Mouse (Mus musculus): ENCODE results near the gene Tenm4. TPM values are rescaled to one million over a fixed set of nuclear protein-coding genes. Genes with fewer than 3 reads are reported as not detected.
"Not testable (repeated sequence)": the region's sequence is repeated elsewhere in the genome, so short reads cannot be mapped to it uniquely, and the experiment has no call there.

Tenm4 gene
- total RNA-seq, 2 experiments from 2014 or later: 1.0 to 1.9 TPM

- no peak for DNase-seq (ENCODE audit: low spot score)
Observed at GRCm38 (mm10) chr7:96570965-96571364, 399.9 kb downstream of the Tenm4 start.

DNA sequence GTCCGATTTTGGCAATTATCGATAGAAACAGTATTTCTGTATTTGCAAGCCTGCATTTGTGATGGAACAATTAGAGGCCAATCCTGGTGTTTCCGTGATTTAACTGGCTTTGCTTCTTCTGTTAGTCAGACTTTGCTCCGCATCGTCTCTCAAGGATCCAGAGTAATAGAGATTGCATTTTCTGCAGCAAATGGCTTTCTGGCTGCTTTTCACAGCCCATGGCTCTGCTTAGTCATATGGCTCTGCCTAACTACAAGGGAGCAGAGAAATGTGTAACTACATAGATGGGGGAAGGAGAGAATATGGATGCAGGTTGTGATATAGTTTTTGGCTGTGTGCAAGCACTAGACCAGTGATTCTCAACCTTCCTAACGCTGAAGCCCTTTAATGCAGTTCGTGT lies 401.9 kb downstream of the Tenm4 start:
- DNase-seq (ENCODE audit: low spot score): no peak

DNA sequence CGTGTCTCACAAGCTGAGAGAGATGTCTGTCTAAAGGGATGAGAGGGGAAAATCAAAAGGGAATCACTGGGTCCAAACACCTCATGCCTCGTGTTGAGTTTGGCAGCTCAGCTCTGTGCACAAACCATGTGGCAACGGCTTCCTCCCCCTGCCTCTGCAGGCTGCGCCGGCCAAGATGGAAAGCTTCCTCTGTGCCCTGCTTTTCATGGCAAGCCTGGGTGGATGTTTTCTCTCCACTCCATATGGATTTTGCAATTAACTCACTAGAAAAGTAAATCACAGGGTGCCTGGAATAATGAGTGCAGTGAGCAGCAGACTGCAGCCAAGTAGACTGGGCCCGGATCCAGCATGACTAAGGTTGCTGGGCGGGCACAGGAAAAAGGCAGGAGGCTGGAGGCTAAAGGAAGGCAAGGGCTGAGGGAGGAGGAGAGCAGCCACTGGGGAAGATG lies 404.2 kb downstream of the Tenm4 start:
- DNase-seq (ENCODE audit: low spot score): peak; percentile 61

GRCm38 (mm10) chr7:96582752-96583151 lies 411.7 kb downstream of the Tenm4 start:
- DNase-seq (ENCODE audit: low spot score): no peak

- no peak for DNase-seq (ENCODE audit: low spot score)
Observed at GRCm38 (mm10) chr7:96587403-96587802, 416.4 kb downstream of the Tenm4 start.

GRCm38 (mm10) chr7:96588567-96588966 lies 417.5 kb downstream of the Tenm4 start:
- DNase-seq (ENCODE audit: low spot score): no peak

DNA sequence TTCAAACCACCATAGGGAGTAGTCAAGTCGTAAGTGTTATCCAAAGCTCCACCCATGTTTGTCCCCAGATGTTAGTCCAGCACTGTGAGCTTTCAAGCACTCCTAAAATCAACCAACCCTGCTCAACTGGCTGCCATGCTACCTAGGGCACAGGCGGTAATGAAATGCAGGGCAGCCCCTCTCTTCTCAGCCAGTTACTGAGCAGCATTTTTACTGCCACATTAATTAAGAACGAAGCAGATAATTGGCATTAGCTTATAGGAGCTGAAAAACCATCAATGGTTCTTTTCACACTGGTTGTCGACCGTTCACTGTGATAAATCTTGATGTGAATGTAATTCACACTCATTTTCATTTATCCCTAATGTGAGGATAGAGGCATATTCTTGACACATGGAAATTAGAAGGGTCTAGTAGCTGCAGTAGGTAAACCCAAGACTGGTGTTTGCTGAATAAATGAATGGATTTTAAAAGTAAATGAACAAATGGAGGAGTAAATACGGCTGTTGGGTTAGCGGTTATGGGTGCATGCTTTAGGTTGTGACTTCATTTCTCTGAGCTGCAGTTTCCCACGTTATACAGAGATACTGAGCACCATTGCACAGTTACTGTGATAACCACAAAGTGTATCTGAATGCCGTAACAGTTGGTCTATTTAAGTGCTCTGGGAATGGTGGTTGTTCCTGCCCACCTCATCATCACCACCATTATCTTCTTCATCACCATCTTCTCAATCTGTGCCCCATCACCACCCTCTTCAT lies 424.7 kb downstream of the Tenm4 start:
- no peak for DNase-seq (ENCODE audit: low spot score)

GRCm38 (mm10) chr7:96596402-96597195 lies 425.6 kb downstream of the Tenm4 start:
- no peak for DNase-seq (ENCODE audit: low spot score)

GRCm38 (mm10) chr7:96597871-96598270 lies 426.8 kb downstream of the Tenm4 start:
- no peak for DNase-seq (ENCODE audit: low spot score)

DNA sequence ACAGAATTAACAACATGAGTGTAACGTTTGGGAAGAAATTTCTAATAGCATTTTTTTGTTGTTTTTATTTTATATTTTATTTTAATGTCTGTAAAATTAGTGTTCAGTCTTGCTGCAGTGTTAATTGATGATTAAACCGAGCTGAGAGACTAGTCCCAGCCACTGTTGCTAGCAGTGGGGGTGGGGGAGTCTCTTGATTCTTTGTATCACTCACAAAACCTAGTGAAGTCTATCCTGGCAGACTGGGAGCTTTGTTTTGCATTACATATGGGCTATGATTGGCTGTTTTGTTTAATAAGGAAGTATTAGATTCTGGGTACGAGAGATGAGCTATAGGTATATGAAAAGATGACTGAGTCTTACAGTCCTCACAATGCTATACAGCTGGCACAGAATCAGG lies 428.0 kb downstream of the Tenm4 start:
- no peak for DNase-seq (ENCODE audit: low spot score)

DNA sequence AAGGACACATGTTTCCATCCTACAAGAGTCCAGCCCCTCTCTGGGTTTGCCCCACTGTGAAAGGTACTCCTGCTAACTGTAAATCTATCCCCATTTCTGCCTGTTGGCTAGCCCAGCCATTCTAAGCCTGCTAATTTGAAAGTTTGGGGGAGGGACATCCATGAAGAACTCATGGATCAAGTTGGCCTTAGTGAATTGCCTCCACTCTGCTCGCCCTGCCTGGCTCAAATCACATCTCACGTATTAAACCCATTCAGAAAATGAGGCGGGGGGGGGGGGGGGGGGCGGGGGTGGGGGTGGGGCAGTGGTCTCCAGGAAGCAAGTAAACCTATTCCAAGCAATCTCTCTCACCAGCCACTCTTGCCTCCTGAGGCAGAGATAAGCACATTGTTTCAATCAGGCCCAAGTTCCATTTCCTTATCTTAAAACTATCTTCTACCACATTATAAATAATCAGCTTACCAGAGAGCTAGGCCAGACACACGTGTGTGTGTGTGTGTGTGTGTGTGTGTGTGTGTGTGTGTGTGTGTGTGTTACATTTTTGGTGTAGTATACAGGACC lies 429.4 kb downstream of the Tenm4 start:
- DNase-seq (ENCODE audit: low spot score): no peak

DNA sequence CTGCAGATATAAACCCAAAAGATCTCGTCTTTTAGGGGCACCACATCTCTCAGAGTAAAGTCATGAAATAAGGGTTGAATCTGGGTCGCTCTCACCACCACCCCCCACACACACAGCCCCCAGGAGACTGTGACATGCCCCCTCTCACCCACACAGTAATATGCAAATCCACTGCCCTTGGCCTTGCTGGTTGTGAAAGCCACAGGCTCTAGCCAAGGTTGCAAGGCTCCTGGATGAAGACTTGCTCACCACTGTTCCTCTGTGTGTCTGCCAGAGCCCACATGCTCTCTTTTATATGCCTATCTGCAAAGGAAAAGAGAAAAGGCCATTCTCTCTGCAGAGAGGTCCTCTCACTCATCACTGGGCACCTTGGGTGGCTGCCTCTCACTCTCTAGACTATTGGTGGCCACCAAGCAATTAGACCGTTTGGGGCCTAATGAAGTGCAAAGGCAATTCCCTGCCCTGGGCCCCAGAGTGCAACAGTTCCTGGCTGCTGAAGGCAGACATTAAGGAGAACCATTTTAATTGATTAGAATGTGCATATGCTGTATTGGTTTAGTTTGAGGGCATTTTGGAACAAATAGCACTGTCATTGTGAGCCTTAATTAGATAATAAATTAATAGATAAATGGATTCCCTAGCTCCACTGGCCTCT lies 433.2 kb downstream of the Tenm4 start:
- no peak for DNase-seq (ENCODE audit: low spot score)

DNA sequence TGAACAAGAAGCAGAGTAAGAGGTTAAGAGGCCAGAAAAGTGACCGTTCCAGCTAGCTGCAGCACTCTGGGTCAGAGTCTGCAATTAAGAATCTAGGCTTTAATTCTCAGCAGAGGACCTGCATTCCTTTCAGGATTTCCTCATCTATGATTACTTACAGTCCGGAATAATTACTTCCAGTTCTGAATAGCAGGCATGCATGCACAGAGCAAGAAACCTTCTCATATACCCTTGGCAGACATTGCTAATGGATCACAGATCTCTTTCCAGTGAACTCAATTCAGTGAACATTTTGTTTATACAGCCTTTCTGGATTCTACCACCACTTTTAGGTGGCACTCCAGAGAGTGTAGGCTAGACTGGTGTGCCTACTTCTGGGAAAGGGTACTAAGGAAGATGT lies 434.3 kb downstream of the Tenm4 start:
- DNase-seq (ENCODE audit: low spot score): no peak

DNA sequence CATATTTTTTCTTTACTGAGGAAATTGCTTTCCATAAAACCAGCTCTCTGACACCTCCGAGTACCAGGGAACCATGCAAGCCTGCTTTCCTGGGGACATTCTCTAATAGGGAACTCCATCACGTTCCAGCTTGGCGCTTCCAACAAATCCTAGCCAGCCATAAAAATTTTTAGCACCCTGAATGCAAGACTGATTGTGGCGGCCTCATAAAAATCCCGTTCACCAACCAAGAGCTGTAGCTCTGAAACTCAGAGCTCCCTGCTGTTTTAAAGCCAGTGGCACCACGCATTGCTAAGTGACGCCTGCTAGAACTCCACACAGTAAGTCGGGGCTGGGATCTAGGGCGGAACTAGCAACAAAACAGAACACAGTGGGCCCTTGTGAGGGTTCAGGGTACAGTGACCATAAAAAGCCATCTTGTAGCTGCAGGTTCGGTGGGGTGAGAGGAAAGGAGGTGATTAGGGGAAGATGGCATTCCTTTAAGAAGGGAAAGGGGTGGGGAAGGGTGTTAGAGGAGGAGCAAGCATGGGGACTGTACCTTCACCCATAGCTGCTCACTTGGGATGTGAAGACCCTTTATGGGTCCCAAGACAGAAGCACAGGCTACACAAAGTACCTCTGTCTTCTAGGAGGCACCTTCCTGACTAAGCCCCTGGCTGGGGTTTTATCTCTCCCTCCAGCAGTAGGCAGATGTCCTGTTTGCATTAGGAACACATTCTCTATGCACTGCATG lies 439.0 kb downstream of the Tenm4 start:
- no peak for DNase-seq (ENCODE audit: low spot score)

DNA sequence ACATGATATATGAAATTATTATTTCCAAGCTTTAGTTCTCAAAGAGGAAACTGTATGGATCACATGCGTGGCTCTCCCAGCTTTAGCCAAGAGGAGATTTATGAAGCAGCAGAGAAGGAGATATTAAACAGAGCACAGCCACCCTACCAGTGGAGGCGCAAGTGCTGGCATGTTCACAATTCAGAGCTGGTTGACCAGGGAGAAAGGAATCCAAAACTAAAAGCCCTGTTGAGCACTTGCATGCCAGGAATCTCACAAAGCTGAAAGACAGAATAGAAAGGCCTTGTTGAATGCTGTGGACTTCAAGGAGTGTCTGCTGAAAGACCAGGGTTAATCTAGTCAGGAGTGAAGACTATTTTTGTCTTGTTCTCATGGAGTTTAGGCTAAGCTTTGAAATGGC lies 446.3 kb downstream of the Tenm4 start:
- no peak for DNase-seq (ENCODE audit: low spot score)

DNA sequence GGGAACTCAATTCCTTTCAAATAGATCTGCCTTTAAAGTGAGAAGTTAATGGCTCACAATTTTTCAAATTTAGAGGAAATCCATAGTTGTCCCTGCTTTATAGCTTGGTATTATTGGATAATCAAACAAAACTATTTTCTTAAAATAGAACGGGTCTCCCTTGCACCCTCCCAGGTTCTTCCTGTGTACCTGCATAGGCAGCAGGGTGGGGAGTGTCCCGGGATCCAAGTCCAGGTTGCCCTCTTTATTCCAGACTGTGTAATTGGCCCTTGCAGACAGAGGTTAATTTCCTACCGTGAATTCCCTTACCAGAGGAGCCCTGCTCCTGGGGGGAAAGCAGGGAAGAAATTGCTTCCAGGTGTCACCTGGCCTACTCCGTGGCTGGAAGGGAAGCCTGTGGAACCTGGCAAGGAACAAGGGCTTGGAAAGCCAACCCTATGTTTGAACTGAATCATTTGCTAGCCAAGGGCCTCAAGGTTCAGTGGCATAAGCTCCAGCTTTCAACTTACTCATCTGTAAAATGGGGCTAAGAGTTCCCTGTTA lies 449.0 kb downstream of the Tenm4 start:
- DNase-seq (ENCODE audit: low spot score): no peak

DNA sequence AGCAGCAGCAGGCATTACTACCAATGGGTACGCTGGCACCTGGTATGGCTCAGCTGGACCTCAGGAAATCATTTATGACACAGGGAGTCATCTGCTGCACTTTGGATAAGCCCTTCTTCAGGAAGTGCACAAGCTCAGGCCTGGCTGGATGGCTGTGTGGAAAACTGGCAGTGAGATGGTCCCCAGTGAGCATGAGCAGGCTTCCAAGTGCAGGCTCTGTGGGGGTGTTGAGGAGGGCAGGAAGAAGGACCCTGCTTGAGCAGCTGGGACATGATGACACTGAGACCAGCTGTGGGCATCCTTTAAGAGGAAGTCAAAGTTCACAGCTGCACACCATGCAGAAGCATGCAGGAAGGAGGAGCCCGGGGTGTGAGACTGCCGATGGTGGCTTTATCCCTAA lies 455.3 kb downstream of the Tenm4 start:
- no peak for DNase-seq (ENCODE audit: low spot score)

- DNase-seq (ENCODE audit: low spot score): not testable (repeated sequence)
Observed at GRCm38 (mm10) chr7:96630551-96630950, 459.5 kb downstream of the Tenm4 start.

GRCm38 (mm10) chr7:96633008-96633407 lies 462.0 kb downstream of the Tenm4 start:
- no peak for DNase-seq (ENCODE audit: low spot score)

DNA sequence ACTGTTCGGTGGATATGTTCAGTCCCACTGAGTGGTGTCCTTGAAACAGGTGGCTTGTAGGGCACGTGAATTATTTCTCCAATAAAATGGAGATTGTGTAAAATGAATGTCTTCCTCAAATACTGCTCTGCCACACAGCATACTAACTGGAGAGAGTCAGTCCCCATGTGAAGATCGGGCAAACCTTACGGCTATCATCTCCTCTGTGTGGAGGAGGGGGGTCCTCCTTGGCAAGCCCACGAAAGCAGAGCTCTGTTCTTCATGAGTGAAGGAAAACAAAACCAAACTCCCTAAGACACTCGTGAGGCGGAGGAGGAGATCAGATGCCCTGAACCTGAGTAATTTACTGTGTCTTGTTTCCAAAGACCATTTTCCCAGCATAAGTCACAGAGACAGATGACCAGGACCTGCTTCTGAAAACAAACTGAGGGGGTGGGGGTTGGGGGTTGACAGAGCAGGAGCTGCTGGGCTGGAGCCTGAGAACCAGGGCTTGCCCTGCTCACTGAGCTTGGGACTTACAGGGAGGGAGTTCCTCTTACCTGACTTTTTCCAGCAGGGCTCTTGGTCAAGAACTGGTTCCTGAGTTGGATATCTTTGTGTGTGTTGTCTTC lies 464.9 kb downstream of the Tenm4 start:
- DNase-seq (ENCODE audit: low spot score): no peak
